Mouse (Mus musculus) heart, embryonic 16.5 days (tissue): ENCODE measurements around the gene Rprd1b. TPM values are rescaled to one million over a fixed set of nuclear protein-coding genes. Genes with fewer than 3 reads are reported as not detected.

Experiments
- ATAC-seq: fragments of 200-750 bp; cut with Nextera tagmentation; replicated peaks from 2 replicates; pipeline ENCODE4 v1.8.0; 2017; ENCODE audit warnings: moderate number of reproducible peaks; ENCODE audit not compliant: insufficient read depth, low FRiP score; ENCODE audit errors: extremely low read depth
- H3K27ac ChIP-seq: fragments of 300-500 bp; sonication (generic); 2 replicates; pipeline ENCODE4 v1.5.1; 2014; ENCODE audit warnings: mild to moderate bottlenecking, low read length, control low read depth, moderate library complexity
- H3K27me3 ChIP-seq: fragments of 300-500 bp; sonication (generic); 2 replicates; pipeline ENCODE4 v1.6.1; 2014; ENCODE audit warnings: low read length, mixed read lengths; ENCODE audit not compliant: control insufficient read depth, insufficient read depth
- H3K36me3 ChIP-seq: fragments of 300-500 bp; sonication (generic); 2 replicates; pipeline ENCODE4 v1.6.1; 2014; ENCODE audit not compliant: control insufficient read depth, insufficient read depth
- H3K4me1 ChIP-seq: fragments of 300-500 bp; sonication (generic); 2 replicates; pipeline ENCODE4 v1.6.1; 2014; ENCODE audit warnings: low read length, mixed read lengths; ENCODE audit not compliant: control insufficient read depth, insufficient read depth
- H3K4me2 ChIP-seq: fragments of 300-500 bp; sonication (generic); 2 replicates; pipeline ENCODE4 v1.6.1; 2014; ENCODE audit warnings: low read depth, mild to moderate bottlenecking, control low read depth, low read length
- H3K4me3 ChIP-seq: fragments of 300-500 bp; sonication (generic); 2 replicates; pipeline ENCODE4 v1.5.1; 2014; ENCODE audit warnings: mild to moderate bottlenecking, control low read depth, low read length
- H3K9ac ChIP-seq: fragments of 300-500 bp; sonication (generic); 2 replicates; pipeline ENCODE4 v1.6.1; 2014; ENCODE audit warnings: low read length, control low read depth
- H3K9me3 ChIP-seq: fragments of 300-500 bp; sonication (generic); replicated peaks from 2 replicates; pipeline ENCODE4 v1.6.1; 2016; ENCODE audit warnings: low read length; ENCODE audit not compliant: control insufficient read depth
- WGBS: fragments of 180-500 bp; shearing (Covaris S2); extraction: QIAGEN DNeasy Blood & Tissue Kit; methylation state at CpG from one replicate; pipeline ENCODE4 v1.1.7; 2014; 5-methylcytosine and 5-hydroxymethylcytosine counted together
- polyA plus RNA-seq: library from polyadenylated mRNA; unstranded; fragments of >200 nt; fragmentation: Nextera tagmentation; extraction: Ambion mirVana; gene quantifications from 2 replicates; pipeline ENCODE4 v1.2.1, GENCODE M21; 2015

Gene Rprd1b
- polyA plus RNA-seq, 1 experiment from 2014 or later = 32.0 TPM

DNA sequence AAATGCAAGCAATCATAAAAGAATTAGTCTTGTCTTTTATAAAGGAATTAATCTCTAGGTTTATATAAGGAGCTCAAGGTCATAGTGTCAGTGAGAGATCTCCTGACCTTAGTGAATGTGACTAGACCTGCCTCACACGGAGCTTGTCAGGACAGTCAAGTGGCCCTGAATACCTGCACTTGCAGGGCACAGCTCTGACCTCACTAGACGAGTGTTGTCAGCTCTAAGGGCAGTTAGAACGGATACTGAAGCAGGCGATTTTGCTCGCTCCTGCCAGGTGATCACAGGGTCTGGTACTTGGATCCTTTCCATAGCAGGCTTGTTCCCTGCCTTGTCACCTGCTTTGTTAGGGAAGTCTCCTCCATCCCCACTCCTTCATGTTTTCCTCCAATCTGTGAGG is 36.8 kb downstream of the Rprd1b start:
- H3K9ac ChIP-seq = peak overlapping the region; percentile 12; the same call in 1 of the 2 replicates
- H3K4me1 ChIP-seq = peaks cover 29% of the 10 kb centered on the region
- no peak overlapping the region for H3K4me3 ChIP-seq
- WGBS = 37% methylated on average over 5 of the region's 5 CpGs
- H3K9me3 ChIP-seq = no peaks in the 10 kb centered on the region
- H3K27me3 ChIP-seq = no peaks in the 10 kb centered on the region
- H3K27ac ChIP-seq = peak overlapping the region; percentile 90
- H3K36me3 ChIP-seq = peaks cover 24% of the 10 kb centered on the region
- peak; percentile 53; the same call in 1 of the 2 replicates for ATAC-seq
- no peak overlapping the region for H3K4me2 ChIP-seq

DNA sequence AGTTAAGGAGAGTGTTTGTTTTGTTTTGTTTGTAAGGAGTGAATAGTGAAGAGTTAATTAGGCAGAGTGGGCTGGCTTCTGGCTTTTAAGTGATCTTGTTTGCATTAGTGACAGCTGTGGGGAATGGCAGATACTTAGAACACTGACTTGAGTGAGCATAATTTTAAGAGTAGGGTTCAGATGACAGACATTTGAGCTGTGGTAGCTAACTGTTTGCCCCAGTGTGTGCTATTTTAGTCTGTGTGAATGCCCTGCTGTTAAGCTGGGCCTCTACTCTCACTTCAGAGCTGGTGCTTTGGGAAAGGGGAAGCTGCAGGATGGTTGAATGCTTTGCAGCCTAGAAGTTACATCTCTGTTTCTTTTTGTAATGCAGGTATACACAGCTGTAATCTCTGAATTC is 38.2 kb downstream of the Rprd1b start:
- Histone ChIP-seq H3K4me2 (peak overlapping the region; percentile 25; the same call in 1 of the 2 replicates), H3K9ac (peak overlapping the region; percentile 33; the same call in 1 of the 2 replicates), H3K9me3 (no peaks in the 10 kb centered on the region), H3K27ac (peak overlapping the region; percentile 86), H3K4me1 (peaks cover 38% of the 10 kb centered on the region), H3K4me3 (no peak overlapping the region), H3K36me3 (peaks cover 19% of the 10 kb centered on the region), H3K27me3 (no peaks in the 10 kb centered on the region)
- peak; percentile 67 for ATAC-seq

DNA sequence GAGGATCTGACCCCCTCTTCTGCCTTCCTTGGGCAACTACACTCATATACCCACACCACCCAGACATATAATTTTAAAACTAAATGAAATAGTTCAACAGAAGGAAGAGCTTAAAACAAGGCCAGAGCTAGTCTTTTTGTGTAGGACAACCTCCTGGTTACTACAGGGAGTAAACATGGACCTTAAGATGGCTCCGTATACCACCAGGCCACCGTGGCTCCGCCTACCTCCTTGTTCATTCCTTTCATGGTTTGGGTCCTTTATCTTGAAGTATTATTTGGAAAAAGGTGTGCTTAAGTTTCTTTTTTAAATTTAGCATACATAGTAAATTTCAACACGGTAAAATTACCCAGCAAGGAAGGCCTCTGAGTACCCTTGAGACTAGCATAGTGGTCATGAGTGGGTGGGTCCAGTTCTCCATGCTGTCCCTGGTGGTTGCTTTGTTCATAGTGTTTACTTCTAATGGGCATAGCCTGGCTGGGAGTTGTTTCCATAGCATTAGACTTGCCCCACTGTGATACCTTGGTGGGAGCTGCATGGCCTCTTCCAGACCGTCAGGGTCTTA is 39.0 kb downstream of the Rprd1b start:
- Histone ChIP-seq H3K9ac (no peak overlapping the region), H3K27me3 (no peaks in the 10 kb centered on the region), H3K27ac (peak overlapping the region; percentile 86), H3K9me3 (no peaks in the 10 kb centered on the region), H3K4me3 (no peak overlapping the region), H3K36me3 (peaks cover 14% of the 10 kb centered on the region), H3K4me2 (no peak overlapping the region), H3K4me1 (peaks cover 45% of the 10 kb centered on the region)
- no peak for ATAC-seq
- WGBS = 93% methylated on average over 5 of the region's 5 CpGs

DNA sequence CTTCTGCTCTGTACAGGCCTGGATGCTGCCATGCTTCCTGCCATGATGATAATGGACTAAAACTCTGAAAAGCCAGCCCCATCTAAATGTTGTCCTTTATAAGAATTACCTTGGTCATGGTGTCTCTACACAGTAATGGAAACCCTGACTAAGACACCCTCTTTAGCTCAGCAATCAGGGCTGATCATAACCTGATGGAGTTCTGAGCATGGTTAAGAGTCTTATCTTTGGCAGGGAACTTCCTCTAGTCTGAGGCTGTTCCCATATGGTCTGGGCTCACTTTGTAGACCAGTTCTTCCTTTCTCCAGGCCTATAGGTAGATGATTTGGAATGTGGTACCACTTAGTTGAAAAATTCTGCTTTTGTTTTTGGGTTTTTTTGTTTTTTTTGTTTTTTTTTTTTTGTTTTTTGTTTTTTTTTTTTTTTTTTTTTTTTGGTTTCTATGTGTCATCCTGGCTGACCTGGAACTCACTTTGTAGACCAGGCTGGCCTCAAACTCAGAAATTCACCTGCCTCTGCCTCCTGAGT is 40.2 kb downstream of the Rprd1b start:
- Histone ChIP-seq H3K9ac (no peak overlapping the region), H3K4me1 (peaks cover 49% of the 10 kb centered on the region), H3K9me3 (no peaks in the 10 kb centered on the region), H3K4me3 (no peak overlapping the region), H3K4me2 (no peak overlapping the region), H3K27me3 (no peaks in the 10 kb centered on the region), H3K27ac (no peak overlapping the region), H3K36me3 (peaks cover 14% of the 10 kb centered on the region)
- no peak for ATAC-seq

DNA sequence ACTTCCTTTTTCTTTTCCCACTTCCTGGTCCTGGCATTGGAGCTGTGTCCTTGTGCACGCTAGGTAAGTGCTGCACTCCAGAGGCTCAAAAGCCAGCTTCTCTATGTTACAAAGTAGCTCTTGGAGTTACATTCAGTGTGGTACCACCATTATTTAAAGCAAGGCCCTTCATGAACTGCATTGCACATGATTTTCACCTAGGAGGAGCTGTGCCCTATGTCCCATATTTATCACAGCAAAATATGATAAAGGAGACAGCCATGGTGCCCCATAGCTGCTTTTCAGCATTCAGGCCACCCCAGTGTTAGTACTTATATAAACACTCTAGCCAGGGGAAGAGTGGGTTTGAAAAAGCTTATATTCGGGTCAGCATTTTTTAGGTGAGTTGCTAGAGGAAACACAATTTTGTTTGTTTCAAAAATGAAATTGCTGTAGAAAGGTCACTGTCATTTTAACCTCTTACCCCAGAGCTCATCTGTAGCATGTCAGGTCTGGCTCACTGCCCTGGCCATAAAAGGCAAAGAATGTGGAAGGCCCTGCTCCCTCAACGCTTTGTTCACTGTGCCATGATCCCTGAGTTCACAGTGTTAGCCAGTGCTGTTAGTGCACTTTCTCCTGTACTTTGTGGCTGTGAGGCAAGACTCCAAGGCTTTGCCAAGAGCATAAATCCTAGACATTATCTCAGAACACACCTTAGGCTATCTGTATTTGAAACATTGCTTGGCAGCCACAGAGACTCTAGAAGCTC is 42.8 kb downstream of the Rprd1b start:
- H3K27ac ChIP-seq = peak overlapping the region; percentile 79
- ATAC-seq = 0 out of 2 replicates have a peak, but pooled peaks have one; percentile 52
- H3K4me1 ChIP-seq = peaks cover 31% of the 10 kb centered on the region
- H3K4me2 ChIP-seq = no peak overlapping the region
- peaks cover 27% of the 10 kb centered on the region for H3K36me3 ChIP-seq
- no peaks in the 10 kb centered on the region for H3K27me3 ChIP-seq
- no peak overlapping the region for H3K4me3 ChIP-seq
- H3K9ac ChIP-seq = no peak overlapping the region
- WGBS = 54% methylated on average over 3 of the region's 3 CpGs
- H3K9me3 ChIP-seq = no peaks in the 10 kb centered on the region

DNA sequence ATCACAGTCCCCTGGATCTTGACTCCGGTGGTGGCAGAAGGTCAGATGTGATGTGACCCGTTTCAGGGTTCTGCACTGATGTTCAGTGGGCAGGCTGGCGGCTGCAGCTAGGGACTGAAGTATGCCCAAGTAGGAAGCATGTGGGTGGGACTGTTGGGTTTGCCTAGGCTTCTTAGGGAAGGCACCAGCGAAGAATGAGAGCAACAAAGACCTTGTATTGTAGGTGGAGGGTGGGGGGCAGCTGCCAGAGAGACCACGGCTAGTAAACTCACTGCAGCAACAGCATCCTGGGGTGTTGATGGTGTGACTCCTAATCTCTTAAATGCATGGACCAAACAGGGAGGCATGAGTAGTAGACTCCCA is 43.3 kb downstream of the Rprd1b start:
- Histone ChIP-seq H3K27ac (peak overlapping the region; percentile 79), H3K36me3 (peaks cover 32% of the 10 kb centered on the region), H3K4me3 (no peak overlapping the region), H3K4me1 (peaks cover 27% of the 10 kb centered on the region), H3K4me2 (no peak overlapping the region), H3K9ac (no peak overlapping the region), H3K9me3 (no peaks in the 10 kb centered on the region), H3K27me3 (no peaks in the 10 kb centered on the region)
- 67% methylated on average over 5 of the region's 5 CpGs for WGBS
- ATAC-seq = no peak

DNA sequence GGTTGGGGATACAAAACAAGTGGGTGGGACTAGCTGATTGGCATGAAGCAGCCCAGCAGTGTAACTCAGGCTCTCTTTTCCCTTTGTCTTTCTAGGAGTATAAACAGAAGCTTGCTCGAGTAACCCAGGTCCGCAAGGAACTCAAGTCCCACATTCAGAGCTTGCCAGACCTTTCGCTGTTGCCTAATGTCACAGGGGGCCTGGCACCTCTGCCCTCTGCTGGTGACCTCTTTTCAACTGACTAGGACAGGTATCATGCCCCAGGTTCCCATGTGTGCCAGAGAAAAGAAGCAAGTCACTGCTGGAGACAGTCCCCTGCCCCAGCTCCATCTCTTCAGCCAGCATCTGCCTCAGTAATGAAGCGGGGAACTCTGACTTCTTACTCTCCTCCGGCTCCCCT is 46.5 kb downstream of the Rprd1b start:
- no peak overlapping the region for H3K27ac ChIP-seq
- H3K4me2 ChIP-seq = no peak overlapping the region
- no peaks in the 10 kb centered on the region for H3K9me3 ChIP-seq
- ATAC-seq = no peak
- no peak overlapping the region for H3K4me3 ChIP-seq
- peaks cover 22% of the 10 kb centered on the region for H3K4me1 ChIP-seq
- H3K27me3 ChIP-seq = no peaks in the 10 kb centered on the region
- WGBS = 86% methylated on average over 5 of the region's 5 CpGs
- H3K36me3 ChIP-seq = peaks cover 39% of the 10 kb centered on the region
- no peak overlapping the region for H3K9ac ChIP-seq

DNA sequence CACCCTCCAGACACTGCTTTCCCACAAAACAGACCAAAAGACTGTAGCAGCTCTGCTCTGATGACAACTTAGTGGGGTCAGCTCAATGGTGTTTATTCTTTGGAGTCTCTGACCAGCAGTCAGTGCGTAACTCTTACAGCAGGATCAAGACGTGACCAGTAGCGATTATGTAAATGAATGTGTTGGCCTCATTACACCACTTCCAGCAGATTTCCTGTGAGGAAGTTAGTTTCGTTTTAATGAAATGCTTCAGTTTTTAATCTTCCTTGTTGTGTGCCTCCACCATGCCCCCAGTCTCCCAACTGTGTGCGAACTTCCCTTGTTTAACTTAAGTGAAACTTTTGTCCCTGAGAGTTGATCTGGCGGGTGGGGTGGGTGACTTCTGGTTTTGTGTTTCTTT is 48.4 kb downstream of the Rprd1b start:
- H3K4me1 ChIP-seq = peaks cover 11% of the 10 kb centered on the region
- no peak overlapping the region for H3K4me2 ChIP-seq
- ATAC-seq = no peak
- H3K36me3 ChIP-seq = peaks cover 36% of the 10 kb centered on the region
- no peak overlapping the region for H3K27ac ChIP-seq
- H3K9me3 ChIP-seq = no peaks in the 10 kb centered on the region
- WGBS = 87% methylated on average over 6 of the region's 6 CpGs
- no peak overlapping the region for H3K4me3 ChIP-seq
- H3K27me3 ChIP-seq = no peaks in the 10 kb centered on the region
- H3K9ac ChIP-seq = no peak overlapping the region

DNA sequence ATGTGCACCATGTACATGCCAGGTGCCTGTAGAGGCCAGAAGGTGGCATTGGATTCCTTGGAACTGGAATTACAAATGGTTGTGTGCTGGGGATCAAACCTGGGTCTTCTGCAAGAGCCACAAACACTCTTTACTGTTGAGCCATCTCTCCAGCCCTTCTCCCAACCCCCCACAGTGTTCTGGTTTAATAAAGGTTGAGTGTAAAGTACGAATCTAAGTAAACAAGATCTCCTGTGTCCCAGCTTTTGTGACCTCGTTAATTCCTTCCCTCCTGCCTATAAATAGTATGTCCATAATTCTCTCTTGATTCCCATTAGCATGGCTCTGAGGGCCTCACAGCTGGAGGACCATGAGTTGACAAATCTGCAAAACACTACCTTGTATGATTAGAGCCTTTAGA is 49.7 kb downstream of the Rprd1b start:
- no peak overlapping the region for H3K9ac ChIP-seq
- peaks cover 32% of the 10 kb centered on the region for H3K36me3 ChIP-seq
- H3K4me2 ChIP-seq = no peak overlapping the region
- ATAC-seq = no peak
- H3K4me1 ChIP-seq = peaks cover 2% of the 10 kb centered on the region; the same call in 1 of the 2 replicates
- H3K4me3 ChIP-seq = no peak overlapping the region
- 68% methylated on average over 2 of the region's 2 CpGs for WGBS
- H3K9me3 ChIP-seq = no peaks in the 10 kb centered on the region
- H3K27ac ChIP-seq = no peak overlapping the region
- no peaks in the 10 kb centered on the region for H3K27me3 ChIP-seq
